In the genomic region with DNA sequence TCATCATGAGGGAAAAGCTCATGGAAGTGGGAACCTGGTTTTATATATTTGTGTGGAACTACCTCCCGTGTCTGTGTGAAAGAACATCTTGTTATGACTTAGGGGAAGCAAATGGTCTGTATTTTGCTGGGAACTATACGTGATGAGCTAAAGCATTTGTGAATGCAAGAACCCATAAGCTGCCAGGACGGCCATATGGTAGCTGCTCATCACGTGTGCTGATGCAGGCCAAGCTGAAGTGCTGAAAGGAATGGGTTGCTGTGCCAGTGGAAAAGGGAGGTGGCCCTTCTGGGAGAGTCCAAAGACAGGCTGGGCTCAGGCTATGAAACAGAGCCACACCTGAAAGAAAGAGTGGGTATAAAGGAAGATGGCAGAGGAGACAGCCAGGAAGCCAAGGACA, we compare ENCODE assay signal across 16 mouse cellular contexts.
DNase-seq lines count a peak whose midpoint lies in the region; ATAC-seq and TF ChIP-seq lines count a peak whose summit lies in the region.
"Had no signal": no experiment of that assay in that cellular context is flagged by ENCODE, and none has a peak within 500 bp of the region (broad histone marks: within the 10 kb centered on the region; RNA-seq: fewer than 3 reads in every experiment).

No protein-coding gene starts in this region.

- H3K4me3 ChIP-seq in layer of hippocampus, adult 2 months: no peak overlapping the region
- no peak overlapping the region for H3K4me3 ChIP-seq in midbrain, embryonic 11.5 days (ENCODE audit: low read depth, low read length)
- H3K4me3 ChIP-seq: embryonic facial prominence, embryonic 12.5 days; forebrain, embryonic 12.5 days; hindbrain, embryonic 15.5 days; stomach, embryonic 15.5 days had no signal

- H3K9ac ChIP-seq in midbrain, embryonic 11.5 days (ENCODE audit: low read length): no peak overlapping the region
- H3K9ac ChIP-seq: embryonic facial prominence, embryonic 12.5 days; forebrain, embryonic 12.5 days; hindbrain, embryonic 15.5 days; stomach, embryonic 15.5 days had no signal

- no peaks in the 10 kb centered on the region for H3K36me3 ChIP-seq in midbrain, embryonic 11.5 days (ENCODE audit: control insufficient read depth, insufficient read depth, low read length)
- H3K36me3 ChIP-seq: embryonic facial prominence, embryonic 12.5 days; forebrain, embryonic 12.5 days; hindbrain, embryonic 15.5 days; stomach, embryonic 15.5 days had no signal

- H3K4me2 ChIP-seq in midbrain, embryonic 11.5 days: no peak overlapping the region
- H3K4me2 ChIP-seq: embryonic facial prominence, embryonic 12.5 days; forebrain, embryonic 12.5 days; hindbrain, embryonic 15.5 days; liver, embryonic 11.5 days; stomach, embryonic 15.5 days had no signal

- peak; percentile 85 for DNase-seq in brain, adult 2 months (ENCODE audit: low read depth, low spot score)
- peak; percentile 3 for DNase-seq in brain, embryonic 18.5 days (ENCODE audit: low read depth, low spot score)
- peak; percentile 16 to 46 for DNase-seq in layer of hippocampus, adult 2 months (ENCODE audit: low spot score in 2 of 2)
- DNase-seq in right cerebral cortex, adult 18-20 months: peak; percentile 41
- DNase-seq in midbrain, embryonic 11.5 days (ENCODE audit: low spot score, missing footprints): no peak
- DNase-seq in c-Kit-positive CD71-positive TER-119-positive erythroid progenitor cells, embryonic 14.5 days (ENCODE audit: low spot score): no peak
- no peak for DNase-seq in adrenal gland, adult 8-10 months
- DNase-seq: kidney, adult 8-10 months; thymus, postnatal 4 days had no signal

- H3K27me3 ChIP-seq in midbrain, embryonic 11.5 days (ENCODE audit: control insufficient read depth, insufficient read depth, low read length): no peaks in the 10 kb centered on the region
- H3K27me3 ChIP-seq: embryonic facial prominence, embryonic 12.5 days; forebrain, embryonic 12.5 days; hindbrain, embryonic 15.5 days; stomach, embryonic 15.5 days had no signal

- ATAC-seq in midbrain, embryonic 11.5 days (ENCODE audit: low FRiP score): no peak
- ATAC-seq: lung, postnatal 0 days; midbrain, embryonic 16.5 days had no signal

- no peaks in the 10 kb centered on the region for H3K4me1 ChIP-seq in midbrain, embryonic 11.5 days (ENCODE audit: control insufficient read depth, insufficient read depth, low read length)
- H3K4me1 ChIP-seq: embryonic facial prominence, embryonic 12.5 days; forebrain, embryonic 12.5 days; hindbrain, embryonic 15.5 days; stomach, embryonic 15.5 days had no signal

- peak overlapping the region; percentile 33; the same call in 1 of the 2 replicates for H3K27ac ChIP-seq in layer of hippocampus, adult 2 months
- no peak overlapping the region for H3K27ac ChIP-seq in midbrain, embryonic 11.5 days (ENCODE audit: low read depth, low read length)
- H3K27ac ChIP-seq: embryonic facial prominence, embryonic 12.5 days; forebrain, embryonic 12.5 days; hindbrain, embryonic 15.5 days; stomach, embryonic 15.5 days had no signal

- no peak for TF ChIP-seq CTCF in layer of hippocampus, adult 2 months (conservative IDR thresholded peaks at IDR 0.05)

- 84% methylated on average over 4 of the region's 4 CpGs for WGBS in midbrain, embryonic 11.5 days

- no peaks in the 10 kb centered on the region for H3K9me3 ChIP-seq in midbrain, embryonic 11.5 days (ENCODE audit: control insufficient read depth, low read length)
- H3K9me3 ChIP-seq: embryonic facial prominence, embryonic 12.5 days; forebrain, embryonic 12.5 days; hindbrain, embryonic 15.5 days; stomach, embryonic 15.5 days had no signal

Comparison
In these comparisons a context has a peak if more than half of its experiments do, and no peak if none do; other contexts are left out.
1. DNase-seq: peak in brain, adult 2 months (single experiment), brain, embryonic 18.5 days (single experiment), layer of hippocampus, adult 2 months (2 of 2) and right cerebral cortex, adult 18-20 months (single experiment); none in midbrain, embryonic 11.5 days (single experiment), c-Kit-positive CD71-positive TER-119-positive erythroid progenitor cells, embryonic 14.5 days (single experiment) and adrenal gland, adult 8-10 months (single experiment).